Mouse (Mus musculus): ENCODE measurements at regions not wholly inside any gene's neighbourhood (a gene's known extent, or its start where the extent isn't known, plus 50 kb on each side); places are given as distances from the start of the nearest gene placed in this dataset.

- no peak for TF ChIP-seq POLR2A (IDR thresholded peaks at IDR 0.05; ENCODE audit: extremely low read depth, insufficient read depth, low read length)
- TF ChIP-seq CTCF (IDR thresholded peaks at IDR 0.05; ENCODE audit: low read depth, low read length) = no peak
These were observed 284.1 kb upstream of the Mctp2 start for GRCm38 (mm10) chr7:72590351-72591115.
